Mouse (Mus musculus): ENCODE data around the gene Pkn2.
A peak's percentile ranks its signal among the peaks of the same experiment; 100 is the strongest.

The Pkn2 gene

GRCm38 (mm10) chr3:142881872-142882623 lies at the start of gene Pkn2:
Gene Pkn2, minus strand, starts transcription at chr3:142882004.
- peak; percentile 94 for DNase-seq (ENCODE audit: low read depth, low spot score)

GRCm38 (mm10) chr3:142929906-142930305 lies 48.1 kb upstream of the Pkn2 start:
- no peak for DNase-seq (ENCODE audit: low read depth, low spot score)

GRCm38 (mm10) chr3:142927311-142927710 lies 45.5 kb upstream of the Pkn2 start:
- DNase-seq (ENCODE audit: low read depth, low spot score) = no peak

GRCm38 (mm10) chr3:142924831-142925348 lies 43.1 kb upstream of the Pkn2 start:
- DNase-seq (ENCODE audit: low read depth, low spot score) = no peak

GRCm38 (mm10) chr3:142919070-142919469 lies 37.3 kb upstream of the Pkn2 start:
- DNase-seq (ENCODE audit: low read depth, low spot score) = no peak

GRCm38 (mm10) chr3:142917760-142918439 lies 36.1 kb upstream of the Pkn2 start:
- DNase-seq (ENCODE audit: low read depth, low spot score) = no peak

- DNase-seq (ENCODE audit: low read depth, low spot score) = no peak
Measured at GRCm38 (mm10) chr3:142917171-142917570, 35.4 kb upstream of the Pkn2 start.

GRCm38 (mm10) chr3:142913295-142913694 lies 31.5 kb upstream of the Pkn2 start:
- no peak for DNase-seq (ENCODE audit: low read depth, low spot score)

GRCm38 (mm10) chr3:142899683-142900082 lies 17.9 kb upstream of the Pkn2 start:
- DNase-seq (ENCODE audit: low read depth, low spot score) = no peak

GRCm38 (mm10) chr3:142898949-142899396 lies 17.2 kb upstream of the Pkn2 start:
- no peak for DNase-seq (ENCODE audit: low read depth, low spot score)

GRCm38 (mm10) chr3:142890442-142890841 lies 8.6 kb upstream of the Pkn2 start:
- no peak for DNase-seq (ENCODE audit: low read depth, low spot score)

- DNase-seq (ENCODE audit: low read depth, low spot score) = no peak
Measured at GRCm38 (mm10) chr3:142886963-142887362, 5.2 kb upstream of the Pkn2 start.

GRCm38 (mm10) chr3:142884594-142884993 lies 2.8 kb upstream of the Pkn2 start:
- no peak for DNase-seq (ENCODE audit: low read depth, low spot score)

GRCm38 (mm10) chr3:142881589-142881871 lies 274 bp downstream of the Pkn2 start:
- peak; percentile 16 for DNase-seq (ENCODE audit: low read depth, low spot score)

- DNase-seq (ENCODE audit: low read depth, low spot score) = no peak
Measured at GRCm38 (mm10) chr3:142880790-142881588, 815 bp downstream of the Pkn2 start.

GRCm38 (mm10) chr3:142863236-142863635 lies 18.6 kb downstream of the Pkn2 start:
- no peak for DNase-seq (ENCODE audit: low read depth, low spot score)

GRCm38 (mm10) chr3:142856832-142857231 lies 25.0 kb downstream of the Pkn2 start:
- DNase-seq (ENCODE audit: low read depth, low spot score) = no peak

GRCm38 (mm10) chr3:142855961-142856472 lies 25.8 kb downstream of the Pkn2 start:
- no peak for DNase-seq (ENCODE audit: low read depth, low spot score)

GRCm38 (mm10) chr3:142852911-142853310 lies 28.9 kb downstream of the Pkn2 start:
- no peak for DNase-seq (ENCODE audit: low read depth, low spot score)

GRCm38 (mm10) chr3:142851631-142852030 lies 30.2 kb downstream of the Pkn2 start:
- no peak for DNase-seq (ENCODE audit: low read depth, low spot score)

- DNase-seq (ENCODE audit: low read depth, low spot score) = no peak
Measured at GRCm38 (mm10) chr3:142839961-142840360, 41.8 kb downstream of the Pkn2 start.

GRCm38 (mm10) chr3:142834761-142835160 lies 47.0 kb downstream of the Pkn2 start:
- DNase-seq (ENCODE audit: low read depth, low spot score) = no peak

Data from retina, adult 2 months (tissue).